Mouse (Mus musculus): Measurements from ENCODE around the gene Bcr. TPM values are rescaled to one million over a fixed set of nuclear protein-coding genes. Genes with fewer than 3 reads are reported as not detected.

Bcr gene
- polyA plus RNA-seq, 1 experiment from 2014 or later = 14.0 TPM

- H3K27ac ChIP-seq = no peak overlapping the region
- WGBS = 73% methylated on average over 11 of the region's 11 CpGs
- no peaks in the 10 kb centered on the region for H3K27me3 ChIP-seq
Measured at GRCm38 (mm10) chr10:75070281-75070976, 10.0 kb downstream of the Bcr start.

GRCm38 (mm10) chr10:75075665-75076064 is 15.3 kb downstream of the Bcr start:
- no peak for ATAC-seq (ENCODE audit: low FRiP score)
- 83% methylated on average over 5 of the region's 5 CpGs for WGBS
- Histone ChIP-seq H3K9ac (no peak overlapping the region), H3K27me3 (no peaks in the 10 kb centered on the region), H3K36me3 (0 out of 2 replicates have a peak, but pooled peaks cover 8% of the 10 kb centered on the region), H3K4me1 (peaks cover 20% of the 10 kb centered on the region), H3K4me3 (no peak overlapping the region), H3K9me3 (replicated peaks) (no peaks in the 10 kb centered on the region), H3K4me2 (replicated peaks) (no peak overlapping the region), H3K27ac (no peak overlapping the region)

More at GRCm38 (mm10) chr10:75070281-75070976, 10.0 kb downstream of the Bcr start:
- 0 out of 2 replicates have a peak, but pooled peaks cover 8% of the 10 kb centered on the region for H3K36me3 ChIP-seq
- H3K9ac ChIP-seq = no peak overlapping the region
- no peak for ATAC-seq (ENCODE audit: low FRiP score)
- no peak overlapping the region for H3K4me3 ChIP-seq
- H3K9me3 ChIP-seq (replicated peaks) = no peaks in the 10 kb centered on the region
- H3K4me1 ChIP-seq = peaks cover 43% of the 10 kb centered on the region
- no peak overlapping the region for H3K4me2 ChIP-seq (replicated peaks)

- ATAC-seq (ENCODE audit: low FRiP score) = no peak
- Histone ChIP-seq H3K36me3 (0 out of 2 replicates have a peak, but pooled peaks cover 8% of the 10 kb centered on the region), H3K9me3 (replicated peaks) (no peaks in the 10 kb centered on the region), H3K4me1 (peaks cover 15% of the 10 kb centered on the region), H3K27me3 (no peaks in the 10 kb centered on the region), H3K4me2 (replicated peaks) (no peak overlapping the region), H3K27ac (no peak overlapping the region), H3K9ac (no peak overlapping the region), H3K4me3 (no peak overlapping the region)
- WGBS = 78% methylated on average over 14 of the region's 14 CpGs
Measured at GRCm38 (mm10) chr10:75078174-75079128, 18.1 kb downstream of the Bcr start.

GRCm38 (mm10) chr10:75085330-75085729 is 24.9 kb downstream of the Bcr start:
- H3K4me2 ChIP-seq (replicated peaks) = no peak overlapping the region
- WGBS = 83% methylated on average over 1 of the region's 1 CpGs
- no peak overlapping the region for H3K27ac ChIP-seq
- no peak overlapping the region for H3K4me3 ChIP-seq
- peaks cover 3% of the 10 kb centered on the region; the same call in 1 of the 2 replicates for H3K4me1 ChIP-seq
- no peaks in the 10 kb centered on the region for H3K27me3 ChIP-seq
- H3K36me3 ChIP-seq = 0 out of 2 replicates have a peak, but pooled peaks cover 2% of the 10 kb centered on the region
- no peak for ATAC-seq (ENCODE audit: low FRiP score)
- H3K9me3 ChIP-seq (replicated peaks) = no peaks in the 10 kb centered on the region
- no peak overlapping the region for H3K9ac ChIP-seq

- no peak for ATAC-seq (ENCODE audit: low FRiP score)
- Histone ChIP-seq H3K27me3 (0 out of 2 replicates have a peak, but pooled peaks cover 3% of the 10 kb centered on the region), H3K4me2 (replicated peaks) (no peak overlapping the region), H3K27ac (no peak overlapping the region), H3K4me1 (peaks cover 5% of the 10 kb centered on the region), H3K4me3 (no peak overlapping the region), H3K9me3 (replicated peaks) (no peaks in the 10 kb centered on the region), H3K9ac (no peak overlapping the region), H3K36me3 (0 out of 2 replicates have a peak, but pooled peaks cover 2% of the 10 kb centered on the region)
- 93% methylated on average over 4 of the region's 4 CpGs for WGBS
Measured at GRCm38 (mm10) chr10:75088471-75088870, 28.1 kb downstream of the Bcr start.

GRCm38 (mm10) chr10:75091478-75092152 is 31.2 kb downstream of the Bcr start:
- Histone ChIP-seq H3K4me2 (replicated peaks) (no peak overlapping the region), H3K27ac (no peak overlapping the region), H3K9me3 (replicated peaks) (no peaks in the 10 kb centered on the region), H3K4me3 (no peak overlapping the region), H3K27me3 (0 out of 2 replicates have a peak, but pooled peaks cover 6% of the 10 kb centered on the region), H3K4me1 (peaks cover 15% of the 10 kb centered on the region), H3K36me3 (0 out of 2 replicates have a peak, but pooled peaks cover 2% of the 10 kb centered on the region), H3K9ac (no peak overlapping the region)
- ATAC-seq (ENCODE audit: low FRiP score) = no peak
- WGBS = 79% methylated on average over 10 of the region's 10 CpGs

- Histone ChIP-seq H3K4me3 (no peak overlapping the region), H3K36me3 (no peaks in the 10 kb centered on the region), H3K9ac (no peak overlapping the region), H3K27me3 (0 out of 2 replicates have a peak, but pooled peaks cover 6% of the 10 kb centered on the region), H3K4me1 (peaks cover 31% of the 10 kb centered on the region), H3K4me2 (replicated peaks) (0 out of 2 replicates have a peak overlapping the region, but pooled peaks have one; percentile 0), H3K27ac (no peak overlapping the region), H3K9me3 (replicated peaks) (no peaks in the 10 kb centered on the region)
- 34% methylated on average over 22 of the region's 22 CpGs for WGBS
- peak; percentile 66 for ATAC-seq (ENCODE audit: low FRiP score)
Measured at GRCm38 (mm10) chr10:75093252-75093987, 33.0 kb downstream of the Bcr start.

- Histone ChIP-seq H3K27me3 (0 out of 2 replicates have a peak, but pooled peaks cover 6% of the 10 kb centered on the region), H3K4me2 (replicated peaks) (no peak overlapping the region), H3K9ac (no peak overlapping the region), H3K27ac (no peak overlapping the region), H3K4me3 (no peak overlapping the region), H3K4me1 (peaks cover 38% of the 10 kb centered on the region), H3K9me3 (replicated peaks) (no peaks in the 10 kb centered on the region), H3K36me3 (no peaks in the 10 kb centered on the region)
- WGBS = 89% methylated on average over 1 of the region's 1 CpGs
- no peak for ATAC-seq (ENCODE audit: low FRiP score)
Measured at GRCm38 (mm10) chr10:75094338-75094737, 33.9 kb downstream of the Bcr start.

GRCm38 (mm10) chr10:75095216-75095615 is 34.8 kb downstream of the Bcr start:
- 95% methylated on average over 7 of the region's 7 CpGs for WGBS
- ATAC-seq (ENCODE audit: low FRiP score) = no peak
- H3K4me1 ChIP-seq = peaks cover 43% of the 10 kb centered on the region
- no peaks in the 10 kb centered on the region for H3K9me3 ChIP-seq (replicated peaks)
- H3K36me3 ChIP-seq = no peaks in the 10 kb centered on the region
- no peak overlapping the region for H3K4me2 ChIP-seq (replicated peaks)
- no peak overlapping the region for H3K4me3 ChIP-seq
- H3K9ac ChIP-seq = no peak overlapping the region
- H3K27ac ChIP-seq = no peak overlapping the region
- 0 out of 2 replicates have a peak, but pooled peaks cover 6% of the 10 kb centered on the region for H3K27me3 ChIP-seq

GRCm38 (mm10) chr10:75098446-75099183 is 38.2 kb downstream of the Bcr start:
- peak overlapping the region; percentile 0; the same call in 1 of the 2 replicates for H3K27ac ChIP-seq

More at GRCm38 (mm10) chr10:75098446-75099183, 38.2 kb downstream of the Bcr start:
- Histone ChIP-seq H3K9me3 (replicated peaks) (no peaks in the 10 kb centered on the region), H3K27me3 (0 out of 2 replicates have a peak, but pooled peaks cover 8% of the 10 kb centered on the region), H3K4me1 (peaks cover 50% of the 10 kb centered on the region), H3K4me2 (replicated peaks) (no peak overlapping the region), H3K36me3 (no peaks in the 10 kb centered on the region), H3K4me3 (no peak overlapping the region), H3K9ac (no peak overlapping the region)
- 17% methylated on average over 10 of the region's 10 CpGs for WGBS
- peak; percentile 80 for ATAC-seq (ENCODE audit: low FRiP score)
